Mouse (Mus musculus) spleen, postnatal 14 days (tissue): Measurements from ENCODE around the gene L3mbtl3.

Source experiments
- DNase-seq, 2 experiments: peaks; one replicate each; pipeline ENCODE4 v3.0.0; 2021 to 2022; ENCODE audit warnings: low spot score in 2 of 2

Gene L3mbtl3

GRCm38 (mm10) chr10:26337896-26338503, 37.8 kb downstream of the L3mbtl3 start:
- no peak for DNase-seq

GRCm38 (mm10) chr10:26333966-26334365, 41.8 kb downstream of the L3mbtl3 start:
- DNase-seq = no peak

- DNase-seq = no peak
Observed at GRCm38 (mm10) chr10:26332781-26333180, 43.0 kb downstream of the L3mbtl3 start.

- no peak for DNase-seq
Observed at GRCm38 (mm10) chr10:26328843-26329242, 46.9 kb downstream of the L3mbtl3 start.

GRCm38 (mm10) chr10:26327691-26328542, 47.9 kb downstream of the L3mbtl3 start:
- DNase-seq = no peak

- no peak for DNase-seq
Observed at GRCm38 (mm10) chr10:26327291-26327690, 48.5 kb downstream of the L3mbtl3 start.

GRCm38 (mm10) chr10:26325320-26325719, 50.5 kb downstream of the L3mbtl3 start:
- no peak for DNase-seq

- DNase-seq = no peak
Observed at GRCm38 (mm10) chr10:26322344-26323051, 53.3 kb downstream of the L3mbtl3 start.

- no peak for DNase-seq
Observed at GRCm38 (mm10) chr10:26320679-26321078, 55.1 kb downstream of the L3mbtl3 start.

- no peak for DNase-seq
Observed at GRCm38 (mm10) chr10:26314327-26314726, 61.4 kb downstream of the L3mbtl3 start.

- DNase-seq = no peak
Observed at GRCm38 (mm10) chr10:26303485-26303884, 72.3 kb downstream of the L3mbtl3 start.

- no peak for DNase-seq
Observed at GRCm38 (mm10) chr10:26302336-26302735, 73.4 kb downstream of the L3mbtl3 start.

- no peak for DNase-seq
Observed at GRCm38 (mm10) chr10:26297626-26298025, 78.1 kb downstream of the L3mbtl3 start.

- no peak for DNase-seq
Observed at GRCm38 (mm10) chr10:26297200-26297599, 78.6 kb downstream of the L3mbtl3 start.

GRCm38 (mm10) chr10:26287136-26287535, 88.6 kb downstream of the L3mbtl3 start:
- no peak for DNase-seq

GRCm38 (mm10) chr10:26280009-26280408, 95.8 kb downstream of the L3mbtl3 start:
- DNase-seq = no peak

GRCm38 (mm10) chr10:26275414-26275813, 100.4 kb downstream of the L3mbtl3 start:
- DNase-seq = no peak

GRCm38 (mm10) chr10:26263744-26264459, 111.9 kb downstream of the L3mbtl3 start:
- DNase-seq = no peak

- DNase-seq = no peak
Observed at GRCm38 (mm10) chr10:26259908-26260307, 115.9 kb downstream of the L3mbtl3 start.

- DNase-seq = no peak
Observed at GRCm38 (mm10) chr10:26249426-26250165, 126.2 kb downstream of the L3mbtl3 start.

- no peak for DNase-seq
Observed at GRCm38 (mm10) chr10:26244466-26244865, 131.3 kb downstream of the L3mbtl3 start.
